Mouse (Mus musculus): ENCODE measurements around the gene Opcml.
A peak's percentile ranks its signal among the peaks of the same experiment; 100 is the strongest.

Gene Opcml

DNA sequence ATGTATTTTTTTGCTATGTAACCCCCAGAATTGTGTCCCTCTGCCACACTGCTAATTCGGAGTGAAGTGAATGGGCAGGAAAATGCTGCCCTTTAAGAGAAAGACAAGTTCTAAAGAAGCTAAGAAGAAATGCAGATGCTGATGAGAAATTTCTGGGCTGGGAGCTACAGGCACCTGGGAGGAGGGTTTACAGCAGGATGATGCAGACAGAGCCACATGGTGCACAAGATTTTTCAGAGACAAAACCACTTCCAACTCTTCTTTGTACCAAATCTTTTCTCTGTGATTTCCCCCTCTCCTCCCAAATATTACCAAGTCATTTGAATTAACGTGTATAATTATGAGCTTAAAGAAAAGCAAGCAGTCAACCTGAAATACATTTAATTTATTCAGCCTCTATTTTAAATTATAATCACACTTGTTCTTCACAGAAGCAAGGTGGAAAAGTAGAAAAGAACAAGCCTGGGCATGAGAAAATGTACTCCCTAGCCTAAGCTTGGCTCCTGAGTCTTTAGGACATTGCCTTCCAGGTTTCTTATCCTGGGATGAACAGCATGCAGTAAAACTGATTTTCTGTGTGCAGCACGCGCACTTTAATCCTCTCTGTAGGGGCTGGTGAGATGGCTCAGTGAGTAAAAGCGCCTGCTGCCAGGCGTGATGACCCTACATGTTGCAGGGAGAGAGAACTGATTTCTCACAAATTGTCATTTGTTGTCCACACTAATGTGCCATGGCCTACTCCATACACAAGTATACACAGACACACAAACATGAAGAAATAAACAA lies 890.9 kb downstream of the Opcml start:
- peak; percentile 66 for DNase-seq

DNA sequence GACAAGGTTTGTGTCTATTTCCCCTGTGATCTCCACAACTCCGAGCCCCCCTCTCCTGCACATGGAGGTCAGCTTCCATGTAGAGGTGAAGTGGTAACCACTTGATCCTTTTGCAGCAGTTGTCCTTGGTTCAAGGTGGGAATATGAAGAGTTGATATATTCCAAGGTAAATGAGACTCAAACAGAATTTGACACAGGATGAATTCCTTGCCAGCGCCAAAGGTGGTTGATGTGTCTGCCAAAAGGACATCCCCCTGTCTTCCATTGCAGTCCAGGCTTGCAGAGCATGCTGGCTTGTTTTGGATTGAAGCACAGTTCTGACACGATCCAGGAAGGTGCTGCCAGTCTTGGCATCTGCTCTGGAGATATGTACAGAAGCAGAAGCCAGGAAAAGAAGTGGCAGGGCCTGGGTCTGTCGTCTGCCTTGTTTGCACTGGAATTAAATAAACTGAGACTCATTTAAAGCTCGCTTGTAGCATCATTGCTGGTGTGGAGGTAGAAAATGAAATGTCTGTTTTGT lies 893.4 kb downstream of the Opcml start:
- peak; percentile 93 for DNase-seq

DNA sequence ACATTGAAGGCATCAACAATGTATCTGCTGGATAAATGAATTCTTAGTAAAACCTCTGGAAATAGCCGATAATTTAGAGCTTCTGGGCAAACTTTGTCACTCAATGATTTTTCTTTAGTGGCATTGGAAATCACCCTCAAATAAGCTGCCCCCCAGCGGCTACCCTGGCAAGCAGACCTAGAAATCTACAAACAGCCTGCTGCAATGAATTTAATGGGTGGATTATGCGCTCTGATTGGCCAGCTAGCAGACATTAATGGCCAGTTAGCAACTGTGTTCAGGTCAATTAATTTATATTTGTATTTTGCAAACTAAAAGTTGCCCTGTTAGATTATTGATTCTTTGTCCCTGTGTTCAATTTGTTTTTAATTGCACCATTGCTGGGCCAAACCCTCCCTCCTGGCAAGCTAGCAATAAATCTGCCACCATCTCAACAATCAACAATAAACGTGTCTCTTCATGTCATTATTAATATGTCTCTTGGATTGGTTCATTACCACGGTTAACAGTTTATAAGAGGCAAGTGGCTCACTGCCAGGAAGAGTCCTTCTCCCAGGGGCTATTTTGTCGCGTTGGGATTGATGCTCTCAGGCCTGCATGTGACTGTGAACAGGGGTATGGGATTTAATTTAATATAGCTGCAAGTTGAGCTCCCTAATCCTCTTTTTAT lies 896.5 kb downstream of the Opcml start:
- DNase-seq = no peak

DNA sequence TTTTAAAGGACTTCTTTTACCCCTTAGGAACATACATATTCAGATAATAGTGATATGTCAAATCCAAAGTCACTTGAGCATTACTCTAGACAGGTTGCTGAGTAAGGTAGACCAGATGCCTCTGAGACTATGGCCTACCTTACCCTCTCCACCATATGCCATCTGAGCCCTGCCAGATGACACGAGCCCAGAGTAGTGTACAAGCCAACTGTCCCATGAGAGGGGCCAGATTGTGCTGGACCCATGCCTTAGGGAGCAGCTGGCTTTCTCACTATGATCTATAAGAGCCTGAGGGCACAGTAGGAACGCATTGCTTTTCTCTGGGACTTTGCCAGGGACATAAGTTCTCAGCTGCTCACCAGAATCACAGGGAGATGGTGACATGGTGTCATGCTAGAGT lies 899.6 kb downstream of the Opcml start:
- DNase-seq = peak; percentile 99

DNA sequence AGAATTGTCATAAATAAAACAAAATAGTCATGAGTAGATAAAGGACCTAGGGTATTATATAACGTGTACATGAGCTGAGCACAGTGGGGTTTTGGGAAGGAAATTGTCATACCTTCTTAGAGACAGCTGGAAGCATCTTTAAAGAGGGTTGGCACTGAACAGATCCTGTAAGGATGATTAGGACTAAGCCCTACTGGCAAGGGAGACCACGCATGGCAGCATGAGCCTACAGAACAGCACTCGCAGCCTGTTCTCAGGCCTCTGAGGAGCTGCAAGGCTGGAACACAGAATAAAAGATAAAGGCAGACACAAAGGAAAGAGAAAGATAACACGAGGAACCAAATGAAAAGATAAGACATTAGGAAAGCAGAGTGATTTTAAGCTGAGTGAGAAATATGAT lies 915.2 kb downstream of the Opcml start:
- DNase-seq = peak; percentile 43

DNA sequence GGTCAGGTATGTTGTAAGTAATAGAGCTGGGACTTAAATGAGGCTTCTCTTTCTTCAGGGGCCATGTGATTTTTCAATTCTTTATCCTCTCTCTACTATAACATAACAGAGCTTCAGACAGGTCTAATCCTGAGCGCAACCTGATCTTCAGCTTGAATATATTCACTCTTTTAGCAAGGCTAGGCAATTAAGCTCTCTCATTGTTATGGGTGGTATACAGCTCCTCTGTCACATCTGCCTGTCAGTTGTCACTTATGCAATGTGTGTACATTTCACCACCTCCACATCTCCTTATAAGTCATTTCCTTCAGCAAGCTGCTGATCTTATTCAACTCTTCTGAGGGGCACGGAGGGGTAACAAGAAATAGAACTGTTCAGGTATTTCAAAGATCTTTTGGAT lies 924.0 kb downstream of the Opcml start:
- no peak for DNase-seq

DNA sequence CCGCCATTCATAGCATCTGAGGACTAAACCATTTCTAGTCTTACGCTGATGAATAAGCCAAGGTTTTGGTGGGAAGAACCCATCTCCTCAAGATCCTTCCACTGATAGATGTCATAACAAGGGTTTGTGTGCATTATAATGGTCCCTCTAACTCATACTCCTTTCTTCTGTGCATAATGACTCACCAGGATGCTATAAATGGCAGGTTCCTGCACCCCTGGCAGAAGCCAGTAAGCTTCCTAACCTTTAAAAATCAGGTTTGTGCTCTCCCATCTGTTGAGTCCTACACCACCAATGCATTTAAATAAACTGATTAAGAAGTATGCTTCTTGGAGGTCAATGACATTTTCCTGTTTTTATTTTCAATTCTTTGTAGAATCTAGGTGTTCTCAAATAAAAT lies 929.6 kb downstream of the Opcml start:
- no peak for DNase-seq

DNA sequence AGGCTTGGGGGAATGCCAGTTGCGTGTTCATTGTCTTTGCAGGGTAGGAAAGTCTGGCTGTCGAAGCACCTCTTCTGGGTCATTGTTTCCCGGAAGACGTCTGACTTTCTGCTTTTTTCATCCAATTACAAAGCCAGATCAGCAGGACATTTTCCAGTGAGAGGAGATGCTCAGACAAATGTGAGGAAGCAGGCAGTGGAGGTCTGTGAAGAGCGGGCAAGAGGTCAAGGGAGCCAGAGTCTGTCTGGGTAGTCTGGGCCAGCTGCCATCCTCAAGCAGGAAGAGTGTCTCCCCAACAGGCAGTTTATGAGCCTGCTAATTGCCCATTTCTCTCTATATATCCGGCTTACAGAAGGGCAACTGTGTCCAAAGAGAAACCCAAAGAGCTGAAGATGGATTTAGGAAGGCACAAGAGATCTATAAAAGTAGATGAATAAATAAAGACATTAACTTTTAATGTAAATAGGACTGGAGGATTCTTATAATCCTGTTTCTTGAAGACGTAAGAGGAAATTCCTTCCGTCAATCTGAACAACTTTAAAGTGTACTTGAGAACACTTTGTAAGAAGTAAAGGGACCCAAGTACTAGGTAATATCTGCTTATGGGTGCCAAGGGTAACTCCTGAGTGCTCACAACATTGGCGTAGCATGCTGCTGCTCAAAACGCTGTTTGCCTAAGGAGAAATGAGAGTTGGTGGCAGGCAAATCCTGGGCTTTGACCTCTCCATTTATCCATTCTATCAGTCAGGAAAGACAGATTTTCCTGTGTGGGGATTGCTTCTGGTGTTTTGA lies 941.4 kb downstream of the Opcml start:
- peak; percentile 71 for DNase-seq

DNA sequence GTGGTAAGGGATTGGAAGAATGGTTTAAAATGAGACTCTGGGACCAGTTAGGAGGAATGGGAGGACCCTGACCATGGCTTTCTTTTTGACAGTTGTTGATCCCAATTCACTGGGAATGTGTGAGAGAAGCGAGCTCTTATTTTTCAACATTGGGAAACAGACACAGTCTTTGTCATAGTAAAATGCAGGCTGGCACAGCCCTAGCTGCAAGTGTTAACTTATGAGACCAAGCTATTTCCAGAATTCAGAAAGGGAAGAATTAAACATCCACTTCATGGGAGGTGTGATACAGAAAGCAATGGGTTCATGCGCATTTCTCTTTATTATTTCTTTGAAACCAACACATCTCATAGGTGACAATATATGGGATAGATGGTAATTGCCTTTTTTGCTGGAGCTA lies 947.4 kb downstream of the Opcml start:
- DNase-seq = no peak

DNA sequence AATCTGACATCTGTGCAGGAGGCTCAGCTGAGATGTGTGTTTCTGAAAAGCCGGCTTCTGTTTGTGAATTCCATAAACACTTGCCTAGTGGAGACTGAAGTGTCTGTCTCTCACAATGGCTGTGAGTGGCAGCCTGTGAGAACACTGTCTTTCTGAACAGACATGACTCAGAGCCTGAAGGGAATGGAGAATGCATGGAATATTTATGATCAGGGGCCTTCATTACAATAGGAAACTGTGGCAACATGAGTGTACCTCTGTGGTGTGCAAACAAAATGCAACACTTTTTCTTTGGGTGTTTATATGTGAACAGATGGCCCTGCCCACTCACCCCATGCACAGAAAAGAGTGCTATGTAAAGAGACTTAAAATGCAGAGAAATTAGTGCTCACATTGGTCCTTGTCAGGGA lies 947.9 kb downstream of the Opcml start:
- DNase-seq = no peak

DNA sequence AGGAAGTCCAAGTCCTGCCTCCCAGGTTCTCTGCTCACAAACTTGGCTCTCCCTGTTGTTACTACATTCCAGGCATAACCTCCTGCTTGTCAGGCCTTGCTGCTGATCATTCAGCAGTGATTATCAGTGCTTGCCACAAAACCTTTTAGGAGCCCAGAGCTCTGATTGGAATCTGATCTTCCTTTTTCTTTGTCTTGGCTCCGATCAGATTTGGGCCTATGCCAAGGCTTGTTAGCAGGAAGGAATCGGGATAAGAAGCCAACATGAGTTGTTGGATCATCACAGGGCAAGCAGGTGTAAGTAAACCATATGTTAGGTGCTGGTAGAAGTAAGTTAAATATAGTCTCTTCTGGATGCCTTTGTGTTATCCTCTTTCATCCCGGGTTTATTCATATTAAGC lies 954.2 kb downstream of the Opcml start:
- DNase-seq = peak; percentile 76

DNA sequence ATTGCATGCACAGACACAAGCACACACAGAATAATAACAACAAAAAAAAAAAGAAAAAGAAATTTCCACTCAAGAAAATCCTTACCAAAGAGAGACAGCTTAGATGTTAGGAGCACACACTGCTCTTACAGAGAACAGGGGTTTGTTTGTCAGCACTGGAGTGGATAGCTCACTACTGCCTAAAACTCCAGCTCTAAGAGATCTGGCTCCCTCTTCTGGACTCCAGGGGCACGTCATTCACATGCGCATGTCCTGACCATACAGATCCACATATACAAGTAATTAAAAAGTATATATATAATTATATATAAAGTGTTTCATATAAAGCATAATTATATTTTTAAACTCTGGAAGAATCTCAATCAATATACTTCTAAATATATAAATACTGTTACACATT lies 958.3 kb downstream of the Opcml start:
- peak; percentile 50 for DNase-seq

DNA sequence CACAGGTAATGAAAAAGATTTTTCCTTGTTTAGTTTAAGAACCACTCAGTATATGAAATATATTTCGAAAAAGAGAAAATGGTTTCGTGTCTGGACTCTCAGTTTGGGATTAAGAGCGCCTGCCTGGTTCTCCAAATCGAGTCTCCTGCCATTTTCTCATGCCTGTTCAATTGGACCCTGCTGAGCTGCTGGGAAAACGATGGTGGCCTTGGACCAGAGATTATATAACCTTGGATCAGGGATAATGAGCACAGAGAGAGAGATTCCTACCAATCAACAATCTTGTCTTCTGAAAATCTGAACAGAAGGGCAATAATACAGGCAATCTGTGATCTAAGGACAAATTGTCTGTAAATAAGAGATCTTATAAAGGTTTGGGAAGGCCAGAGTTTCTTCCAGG lies 962.3 kb downstream of the Opcml start:
- peak; percentile 50 for DNase-seq

DNA sequence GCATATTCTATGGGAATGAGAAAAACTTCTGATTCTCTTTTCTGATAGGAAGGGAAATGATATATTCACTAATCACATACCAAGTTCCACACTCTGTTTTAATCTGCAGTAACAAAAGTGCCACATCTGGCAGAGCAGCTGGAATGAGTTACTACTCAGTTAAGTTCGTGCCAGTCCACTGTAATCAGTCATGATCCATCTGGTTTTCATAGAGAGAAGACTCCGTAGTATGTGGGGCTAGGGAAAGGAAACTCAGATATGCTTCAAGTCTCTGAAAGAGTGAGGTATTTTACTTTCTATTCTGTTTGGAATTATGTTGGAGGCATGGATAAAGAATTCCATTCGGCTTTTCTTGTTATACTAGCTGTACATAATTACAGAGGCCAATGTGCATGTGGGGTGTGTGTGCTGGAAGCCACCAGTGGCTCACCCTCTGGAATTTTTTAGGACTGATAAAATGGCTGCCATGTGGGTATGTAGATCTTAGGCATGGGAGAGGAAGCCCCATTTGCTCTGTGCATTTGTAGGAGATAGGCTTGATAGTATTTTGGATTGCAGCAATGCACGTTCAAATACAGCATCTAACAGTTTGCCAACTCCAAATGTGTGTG lies 966.4 kb downstream of the Opcml start:
- DNase-seq = no peak

DNA sequence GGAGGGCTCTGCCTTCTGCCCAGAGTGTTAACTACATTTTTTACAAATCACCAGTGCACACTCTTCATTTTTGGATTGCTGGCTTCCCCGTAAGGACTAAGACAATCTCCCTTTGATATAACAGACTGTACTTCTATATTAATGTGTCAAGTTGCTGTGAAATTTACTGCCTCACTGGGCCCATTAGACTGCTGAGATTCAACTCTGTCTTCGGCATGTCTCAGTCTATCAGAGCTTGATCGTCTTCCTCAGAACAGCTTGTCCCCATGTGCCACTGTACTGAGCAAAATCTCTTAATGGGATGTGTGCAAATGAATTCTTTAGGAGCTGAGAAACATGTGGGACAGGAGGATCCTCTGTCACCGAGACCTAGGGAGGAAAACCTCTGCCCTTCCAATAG lies 970.9 kb downstream of the Opcml start:
- DNase-seq = no peak

DNA sequence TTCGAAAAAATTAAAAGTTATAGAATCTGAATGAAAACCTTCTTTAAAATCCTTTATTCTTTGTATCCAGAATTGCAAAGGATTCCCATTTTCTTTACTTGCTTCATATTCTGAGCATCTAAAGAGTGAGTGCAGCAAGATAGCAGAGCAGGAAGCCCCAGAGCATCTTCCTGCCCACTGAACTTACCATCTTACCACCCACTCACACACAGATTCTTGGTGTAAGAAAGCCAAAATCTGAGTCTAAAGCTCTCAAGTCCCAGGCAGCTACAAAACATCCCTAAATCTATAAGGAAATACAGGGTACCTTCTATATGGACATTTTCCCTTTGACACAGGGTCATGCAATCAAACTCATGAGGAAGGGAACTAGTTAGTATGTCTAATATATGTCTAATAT lies 973.6 kb downstream of the Opcml start:
- DNase-seq = no peak

DNA sequence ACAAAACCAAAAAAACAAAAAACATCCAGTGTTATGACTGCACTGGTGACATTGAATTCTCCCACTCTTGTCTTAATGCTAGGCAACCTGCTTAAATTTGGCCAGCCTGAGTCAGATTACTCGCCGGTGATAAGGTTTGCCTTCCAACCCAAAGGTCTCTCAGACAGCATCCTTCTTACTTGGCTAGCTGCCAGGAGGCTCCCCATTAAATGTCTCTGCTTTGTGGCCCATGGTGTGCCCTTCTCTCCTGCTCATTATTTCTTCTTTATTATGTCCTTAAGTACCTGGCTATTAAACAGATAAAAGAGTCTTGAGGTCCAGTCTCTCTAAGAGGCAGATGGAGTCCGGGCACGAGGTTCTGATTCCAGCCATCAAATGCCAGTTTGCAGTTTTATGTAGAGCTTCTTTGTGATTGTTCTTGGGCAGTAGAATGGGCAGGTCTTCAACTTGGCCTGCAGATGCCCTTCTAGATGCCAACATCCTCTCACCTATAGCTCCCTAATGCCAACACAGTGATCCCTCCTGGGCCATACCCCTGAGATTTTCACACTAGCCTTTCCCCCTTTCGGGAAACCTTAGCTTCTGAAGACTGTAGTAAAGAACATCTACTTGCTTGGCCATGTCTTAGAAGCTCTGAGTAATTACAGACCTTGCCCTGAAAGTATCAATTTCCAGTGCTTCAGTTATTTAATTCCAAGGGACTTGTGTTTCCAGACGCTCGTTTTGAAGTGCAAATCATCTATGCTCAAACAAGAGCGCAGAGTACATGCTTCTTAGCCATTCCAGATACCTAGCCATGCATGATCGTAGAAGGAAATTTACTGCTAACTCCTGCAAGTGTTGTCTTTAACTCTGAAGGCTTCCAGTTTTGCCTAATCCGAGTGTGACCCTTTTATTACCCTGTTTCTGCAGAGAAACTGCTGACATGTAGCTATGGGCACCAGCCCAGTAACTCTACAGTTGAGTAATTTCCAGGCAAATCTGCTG lies 986.2 kb downstream of the Opcml start:
- DNase-seq = peak; percentile 48

DNA sequence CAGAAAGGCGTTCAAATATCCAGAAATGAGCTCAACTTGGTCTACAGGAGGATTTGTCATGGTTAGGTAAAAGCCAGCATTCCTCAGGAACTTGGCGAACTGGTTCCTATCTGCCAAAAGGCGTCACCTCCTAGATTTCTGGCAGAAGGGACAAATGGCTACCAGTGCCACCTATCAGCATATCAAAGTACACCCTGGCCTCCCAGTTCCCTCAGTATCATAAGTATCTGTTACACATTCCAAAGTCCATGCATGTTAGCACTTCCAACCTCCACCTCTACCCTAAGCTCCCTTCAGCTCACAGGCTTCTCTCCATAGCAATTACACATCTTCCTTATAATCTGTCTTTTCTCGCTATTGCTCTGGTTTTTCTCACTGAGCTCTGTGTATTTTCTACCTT lies 993.3 kb downstream of the Opcml start:
- DNase-seq = no peak

DNA sequence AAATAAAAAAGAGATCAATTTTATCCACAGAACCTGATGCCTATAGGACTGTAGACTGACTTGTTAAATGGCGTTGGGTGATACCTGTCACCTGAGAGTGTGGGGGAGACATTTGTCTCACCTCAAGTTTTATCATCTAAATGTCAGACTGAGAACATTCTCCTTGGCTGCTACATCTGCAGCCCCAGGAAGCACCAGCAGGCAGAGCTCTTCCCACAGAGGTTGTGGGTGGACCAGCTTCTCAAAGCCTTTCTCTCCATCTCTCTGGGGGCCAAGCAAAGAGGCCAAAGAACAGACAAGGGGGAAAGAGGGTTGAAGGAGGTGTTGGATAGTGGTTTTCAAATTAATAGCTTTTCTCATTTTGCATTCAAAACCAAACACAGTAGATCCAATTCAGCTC lies 998.9 kb downstream of the Opcml start:
- no peak for DNase-seq

DNA sequence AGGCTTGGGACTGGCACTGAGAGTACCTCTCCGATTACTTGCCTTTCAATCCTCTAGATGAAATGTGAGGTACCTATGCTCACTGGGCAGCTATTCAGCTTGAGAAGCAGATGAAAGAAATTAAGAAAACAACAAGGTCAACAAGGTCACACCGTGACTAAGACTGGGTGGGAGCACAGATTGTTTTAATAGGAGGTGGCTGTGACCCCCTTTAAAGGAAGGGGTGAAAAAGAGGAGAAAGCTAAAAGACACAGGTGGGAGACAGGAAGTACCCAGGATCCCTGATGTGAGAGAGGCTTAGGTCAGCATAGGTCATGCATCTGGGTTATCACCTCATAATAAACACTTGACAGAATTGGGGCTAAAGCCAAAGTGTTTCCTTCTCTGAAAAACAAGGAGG lies 1009.5 kb downstream of the Opcml start:
- DNase-seq = no peak

DNA sequence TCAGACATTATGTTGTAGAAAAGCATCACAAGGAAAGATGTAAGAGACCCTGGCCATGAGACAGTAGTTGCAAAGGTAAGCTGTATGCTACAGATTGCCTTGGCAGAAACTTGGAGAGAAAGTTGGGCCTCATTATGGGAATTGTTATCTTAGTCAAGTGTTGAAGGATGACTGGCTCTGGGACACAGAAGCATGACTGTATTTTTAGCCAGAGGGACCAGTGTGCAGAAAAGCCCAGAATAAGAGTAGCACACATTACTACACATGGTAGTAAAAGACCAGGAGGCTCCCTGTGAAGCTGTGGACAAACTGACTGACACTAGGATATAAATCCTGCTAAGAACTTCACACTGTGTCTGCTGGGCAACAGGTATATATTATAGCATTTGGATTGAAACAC lies 1016.1 kb downstream of the Opcml start:
- DNase-seq = no peak

DNA sequence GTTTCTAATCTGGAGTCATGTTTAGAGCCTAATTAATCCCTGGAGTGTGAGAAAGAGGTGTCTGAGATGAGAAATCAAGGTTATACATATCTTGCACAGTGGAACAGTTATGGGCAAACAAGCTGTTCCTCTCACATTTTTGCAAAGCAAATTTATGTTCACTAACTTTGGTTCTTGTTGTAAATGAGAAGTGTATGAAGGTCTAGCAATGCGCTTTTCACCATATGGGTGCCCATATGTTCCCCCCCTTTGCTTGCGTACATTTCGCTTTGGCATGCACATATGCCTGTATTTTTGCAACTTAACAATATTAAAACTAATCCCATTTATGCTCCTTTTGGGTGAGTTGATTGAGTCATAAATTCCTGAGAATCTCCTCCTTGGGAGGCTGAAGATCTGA lies 1031.5 kb downstream of the Opcml start:
- DNase-seq = peak; percentile 24

All from cerebellum, adult 9-11 months (tissue).